Mouse (Mus musculus): ENCODE data around the gene Has3. TPM values are rescaled to one million over a fixed set of nuclear protein-coding genes. Genes with fewer than 3 reads are reported as not detected.
"Not testable (repeated sequence)": the region's sequence is repeated elsewhere in the genome, so short reads cannot be mapped to it uniquely, and the experiment has no call there.

Gene Has3
- polyA plus RNA-seq, 1 experiment from 2014 or later: 0.26 TPM

DNA sequence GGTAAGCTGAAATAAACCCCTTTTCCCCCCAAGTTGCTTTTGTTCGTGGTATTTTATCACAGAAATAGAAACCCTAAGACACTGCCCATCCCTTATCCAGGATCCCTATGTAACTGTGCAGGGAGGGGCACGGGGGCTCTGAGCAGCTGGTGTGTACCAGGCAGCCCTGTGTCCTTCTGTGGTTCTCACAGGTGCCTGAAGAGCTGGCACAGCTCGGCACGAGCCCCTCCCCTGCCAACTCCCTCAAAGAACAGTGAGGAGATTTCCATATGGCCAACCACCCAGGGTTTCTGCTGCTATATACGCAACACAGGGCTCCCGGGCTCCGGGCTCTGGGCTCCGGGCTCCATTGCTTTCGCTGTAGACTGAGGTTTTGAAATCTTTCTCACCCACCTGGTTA lies 4.7 kb upstream of the Has3 start:
- Histone ChIP-seq H3K27me3 (ENCODE audit: poor library complexity, severe bottlenecking) (peaks cover 35% of the 10 kb centered on the region), H3K4me1 (peaks cover 11% of the 10 kb centered on the region), H3K9me3 (no peaks in the 10 kb centered on the region), H3K27ac (no peak overlapping the region), H3K4me3 (no peak overlapping the region), H3K36me3 (replicated peaks) (no peaks in the 10 kb centered on the region)
- DNase-seq (ENCODE audit: extremely low spot score, low spot score): no peak
- 80% methylated on average over 9 of the region's 9 CpGs for WGBS

DNA sequence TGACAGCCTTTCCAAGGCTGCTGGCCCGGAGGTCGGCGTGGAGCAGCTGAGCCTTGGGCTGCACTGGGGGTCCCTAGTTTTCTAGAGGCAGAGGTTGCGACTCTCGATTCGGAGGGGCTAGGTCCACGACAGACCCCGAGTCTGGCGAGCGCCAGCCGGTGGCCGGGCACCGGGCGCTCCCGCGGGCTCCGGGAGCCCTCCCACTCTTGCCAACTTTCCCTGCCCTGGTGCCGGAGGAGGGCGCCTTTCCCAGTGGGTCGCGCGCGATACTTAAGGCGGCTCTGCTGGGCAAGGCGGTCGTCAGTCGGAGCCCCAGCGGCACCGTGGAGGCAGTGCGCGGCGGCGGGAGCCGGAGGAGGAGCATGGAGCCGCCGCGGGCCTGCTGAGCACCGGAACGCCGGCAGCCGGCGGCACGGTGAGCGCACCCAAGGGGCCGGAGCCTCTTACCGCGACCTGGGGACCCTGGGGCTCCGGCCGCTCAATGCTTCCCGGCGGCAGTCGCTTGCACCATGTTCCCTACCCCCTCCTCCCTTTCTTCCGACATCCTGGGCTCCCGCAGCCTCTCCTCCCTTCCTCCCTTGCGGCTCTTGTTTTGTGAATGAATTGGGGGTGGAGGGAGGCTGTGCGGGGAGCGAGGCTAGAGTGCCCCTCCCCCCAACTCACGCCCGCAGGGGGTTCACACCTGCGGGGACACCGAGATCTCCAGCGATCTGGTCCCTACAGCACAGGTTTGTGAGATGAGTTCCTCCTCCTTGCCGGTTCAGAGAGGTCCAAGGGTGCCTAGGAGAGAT lies 690 bp downstream of the Has3 start:
- peak; percentile 63 for DNase-seq (ENCODE audit: extremely low spot score, low spot score)
- Histone ChIP-seq H3K27me3 (ENCODE audit: poor library complexity, severe bottlenecking) (peaks cover 79% of the 10 kb centered on the region), H3K4me1 (peaks cover 41% of the 10 kb centered on the region), H3K27ac (peak overlapping the region; percentile 80), H3K4me3 (peak overlapping the region; percentile 73), H3K9me3 (no peaks in the 10 kb centered on the region), H3K36me3 (replicated peaks) (peaks cover 16% of the 10 kb centered on the region)
- 0% methylated on average over 63 of the region's 63 CpGs for WGBS

DNA sequence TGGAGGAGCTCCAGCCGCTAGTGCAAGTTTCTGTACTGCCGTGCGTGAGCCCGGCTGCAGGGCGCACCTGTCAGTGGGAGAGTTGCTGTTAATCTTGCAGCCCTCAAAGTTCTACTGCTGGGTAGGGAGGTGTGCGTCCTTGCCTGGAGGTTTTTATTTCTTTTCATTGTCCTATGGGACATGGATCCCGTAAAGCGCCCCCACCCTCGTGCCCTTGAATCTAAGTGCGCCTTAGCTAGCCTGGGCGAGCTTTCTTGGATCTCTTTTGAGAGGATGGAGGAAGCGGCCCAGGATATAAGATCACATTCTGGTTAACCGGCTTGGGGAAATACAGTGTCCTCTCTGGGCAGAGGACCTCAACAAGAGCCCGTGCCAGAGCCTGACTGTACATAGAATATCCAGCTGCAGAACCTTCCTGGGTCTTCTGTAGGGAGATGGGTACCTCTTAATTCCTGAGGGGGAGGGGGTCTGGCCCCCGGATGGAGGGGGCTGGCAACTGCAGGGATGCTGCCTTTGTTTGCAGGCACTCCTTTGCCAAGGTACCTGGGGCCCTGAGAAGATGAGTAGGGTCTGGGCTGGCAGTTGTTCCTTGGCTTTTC lies 1.4 kb downstream of the Has3 start:
- WGBS: under 1% methylated on average over 15 of the region's 15 CpGs
- H3K4me3 ChIP-seq: peak overlapping the region; percentile 73
- no peak for DNase-seq (ENCODE audit: extremely low spot score, low spot score)
- peaks cover 79% of the 10 kb centered on the region for H3K27me3 ChIP-seq (ENCODE audit: poor library complexity, severe bottlenecking)
- peaks cover 23% of the 10 kb centered on the region for H3K36me3 ChIP-seq (replicated peaks)
- H3K4me1 ChIP-seq: peaks cover 41% of the 10 kb centered on the region
- H3K9me3 ChIP-seq: no peaks in the 10 kb centered on the region
- H3K27ac ChIP-seq: peak overlapping the region; percentile 80

DNA sequence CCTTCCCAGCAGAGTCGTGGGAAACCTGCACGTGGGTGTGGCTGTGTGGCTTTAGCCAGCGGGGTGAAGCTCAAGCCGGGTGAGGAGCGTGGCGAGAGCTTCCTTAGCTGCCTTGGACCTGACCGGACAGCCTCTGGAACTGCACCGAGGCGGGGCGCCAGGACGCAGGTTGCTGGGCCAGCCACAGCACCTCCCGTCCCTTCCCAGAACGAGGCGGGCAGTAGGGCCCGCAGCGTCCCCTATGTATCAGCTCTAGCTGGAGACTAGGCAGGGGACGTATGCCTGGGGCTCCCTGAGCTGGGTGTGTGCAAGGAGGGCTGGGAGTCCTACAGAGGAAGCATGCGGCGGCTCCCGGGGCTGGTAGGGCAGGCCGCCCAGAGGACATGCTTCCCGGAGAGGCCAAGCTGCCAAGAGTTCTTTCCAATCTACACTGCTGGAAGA lies 1.9 kb downstream of the Has3 start:
- WGBS: under 1% methylated on average over 22 of the region's 22 CpGs
- peak overlapping the region; percentile 80 for H3K27ac ChIP-seq
- H3K36me3 ChIP-seq (replicated peaks): peaks cover 28% of the 10 kb centered on the region
- H3K27me3 ChIP-seq (ENCODE audit: poor library complexity, severe bottlenecking): peaks cover 74% of the 10 kb centered on the region
- no peaks in the 10 kb centered on the region for H3K9me3 ChIP-seq
- peak; percentile 67 for DNase-seq (ENCODE audit: extremely low spot score, low spot score)
- H3K4me1 ChIP-seq: peaks cover 41% of the 10 kb centered on the region
- peak overlapping the region; percentile 73 for H3K4me3 ChIP-seq

DNA sequence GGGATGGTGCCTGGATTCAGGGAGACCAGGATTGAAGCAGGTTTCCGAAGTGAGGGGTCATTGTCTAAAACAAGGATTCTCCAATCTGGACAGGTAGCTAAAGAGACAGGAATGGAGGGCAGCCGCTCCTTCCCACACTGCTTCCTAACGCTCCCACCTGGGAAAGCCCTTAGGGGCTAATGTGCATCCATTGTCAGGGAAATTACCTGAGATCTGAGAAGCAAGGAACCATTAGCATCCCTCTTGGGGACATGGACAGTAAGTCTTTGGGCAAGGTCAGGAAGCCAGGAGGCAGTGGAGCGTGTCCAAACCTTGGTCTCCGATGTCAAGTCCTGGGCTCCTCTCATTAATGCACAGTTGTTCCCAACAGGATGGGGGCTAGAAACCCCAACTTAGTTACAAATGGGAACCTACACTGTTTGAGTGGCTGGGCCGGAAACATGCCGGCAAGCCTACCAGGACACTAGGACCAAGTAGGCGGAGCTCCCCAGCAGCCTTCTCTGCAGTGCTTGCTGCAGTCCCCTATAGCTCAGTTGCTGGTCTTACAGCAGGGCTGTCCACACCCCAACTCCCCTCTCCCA lies 2.5 kb downstream of the Has3 start:
- no peak overlapping the region for H3K27ac ChIP-seq
- peaks cover 41% of the 10 kb centered on the region for H3K4me1 ChIP-seq
- no peaks in the 10 kb centered on the region for H3K9me3 ChIP-seq
- DNase-seq (ENCODE audit: extremely low spot score, low spot score): no peak
- peaks cover 69% of the 10 kb centered on the region for H3K27me3 ChIP-seq (ENCODE audit: poor library complexity, severe bottlenecking)
- H3K36me3 ChIP-seq (replicated peaks): peaks cover 34% of the 10 kb centered on the region
- peak overlapping the region; percentile 73 for H3K4me3 ChIP-seq
- 4% methylated on average over 8 of the region's 8 CpGs for WGBS

DNA sequence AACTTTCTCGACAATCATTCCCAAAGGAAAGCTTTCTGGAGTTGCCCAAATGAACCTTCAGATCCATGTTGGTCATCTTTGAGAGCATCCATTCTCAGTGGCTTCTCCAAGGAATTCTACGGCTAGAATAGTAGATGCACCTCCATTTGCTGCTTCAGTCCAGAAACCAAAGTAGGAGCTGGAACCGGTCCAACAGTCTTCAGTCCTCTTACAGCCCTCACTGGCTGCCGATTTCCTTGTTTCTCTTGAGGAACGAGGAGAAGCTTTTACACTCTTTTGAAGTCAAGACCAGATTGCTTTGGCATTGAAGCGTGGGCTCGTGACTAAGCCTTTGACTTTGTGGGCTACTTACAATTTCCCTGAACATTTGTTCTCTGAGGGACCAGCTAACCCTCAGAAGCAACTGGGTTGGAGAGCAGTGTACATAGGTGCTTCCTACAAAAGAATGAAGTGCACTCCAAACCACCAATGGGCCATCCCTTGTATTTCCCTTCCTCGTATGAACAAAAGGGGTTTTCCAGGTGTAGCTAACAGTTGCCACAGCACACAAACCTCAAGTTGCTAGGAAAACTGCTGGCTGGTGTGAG lies 10.2 kb downstream of the Has3 start:
- Histone ChIP-seq H3K27me3 (ENCODE audit: poor library complexity, severe bottlenecking) (no peaks in the 10 kb centered on the region), H3K27ac (no peak overlapping the region), H3K36me3 (replicated peaks) (peaks cover 98% of the 10 kb centered on the region), H3K4me3 (no peak overlapping the region), H3K4me1 (no peaks in the 10 kb centered on the region), H3K9me3 (no peaks in the 10 kb centered on the region)
- WGBS: 93% methylated on average over 8 of the region's 8 CpGs
- no peak for DNase-seq (ENCODE audit: extremely low spot score, low spot score)

DNA sequence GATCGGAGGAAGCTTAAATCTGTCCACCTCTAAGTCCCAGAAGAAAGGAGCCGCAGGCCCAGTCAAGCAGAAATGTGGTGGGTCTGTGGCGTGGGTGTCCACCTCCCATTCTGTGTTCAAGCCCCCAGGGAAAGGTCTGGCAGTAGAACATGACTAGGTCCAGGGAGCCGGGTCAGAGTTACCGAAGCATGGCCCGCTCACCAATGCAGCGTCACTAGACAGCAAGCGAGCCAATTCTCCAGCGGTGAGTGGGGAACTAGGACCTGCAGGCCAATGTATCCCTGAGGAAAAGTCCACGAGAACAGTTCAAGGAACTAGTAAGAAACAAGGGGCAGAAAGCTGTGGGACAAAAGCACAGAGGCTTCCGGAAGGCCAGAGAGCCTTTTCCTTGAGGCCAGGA lies 14.1 kb downstream of the Has3 start:
- peaks cover 89% of the 10 kb centered on the region for H3K36me3 ChIP-seq (replicated peaks)
- not testable (repeated sequence) for DNase-seq (ENCODE audit: extremely low spot score, low spot score); H3K27me3 ChIP-seq (ENCODE audit: poor library complexity, severe bottlenecking); H3K4me1 ChIP-seq; H3K27ac ChIP-seq; H3K4me3 ChIP-seq; H3K9me3 ChIP-seq
- 97% methylated on average over 11 of the region's 11 CpGs for WGBS

DNA sequence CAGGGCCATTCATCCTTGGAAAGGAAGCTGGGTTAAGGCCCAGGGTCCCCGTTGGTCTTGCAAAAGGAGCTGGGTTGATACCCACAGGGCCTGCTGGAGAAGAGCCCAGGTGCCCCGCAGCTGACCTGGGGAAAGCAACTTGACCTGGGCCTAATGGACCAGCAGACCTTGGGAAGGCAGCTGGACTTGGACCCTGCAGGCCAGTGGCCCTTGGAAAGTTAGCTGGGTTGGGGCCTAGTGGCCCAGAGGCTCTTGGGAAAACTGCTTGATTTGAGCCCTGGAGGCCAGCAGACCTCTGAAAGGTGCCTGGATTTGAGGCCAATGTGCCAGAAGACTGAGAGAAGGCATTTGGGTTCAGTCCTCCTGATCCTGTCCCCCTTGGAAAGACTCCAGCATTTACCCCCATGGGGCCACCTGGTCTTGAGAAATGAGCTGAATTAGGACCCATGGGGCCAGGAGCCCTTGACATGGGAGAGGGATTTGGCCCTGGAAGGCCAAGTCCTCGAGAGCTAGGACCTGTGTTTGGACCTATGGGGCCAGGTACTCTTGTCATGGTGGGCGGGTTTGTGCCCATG lies 14.9 kb downstream of the Has3 start:
- H3K27me3 ChIP-seq (ENCODE audit: poor library complexity, severe bottlenecking); DNase-seq (ENCODE audit: extremely low spot score, low spot score); H3K9me3 ChIP-seq; H3K4me3 ChIP-seq; H3K27ac ChIP-seq; H3K4me1 ChIP-seq: not testable (repeated sequence)
- peaks cover 89% of the 10 kb centered on the region for H3K36me3 ChIP-seq (replicated peaks)
- WGBS: 94% methylated on average over 4 of the region's 4 CpGs

DNA sequence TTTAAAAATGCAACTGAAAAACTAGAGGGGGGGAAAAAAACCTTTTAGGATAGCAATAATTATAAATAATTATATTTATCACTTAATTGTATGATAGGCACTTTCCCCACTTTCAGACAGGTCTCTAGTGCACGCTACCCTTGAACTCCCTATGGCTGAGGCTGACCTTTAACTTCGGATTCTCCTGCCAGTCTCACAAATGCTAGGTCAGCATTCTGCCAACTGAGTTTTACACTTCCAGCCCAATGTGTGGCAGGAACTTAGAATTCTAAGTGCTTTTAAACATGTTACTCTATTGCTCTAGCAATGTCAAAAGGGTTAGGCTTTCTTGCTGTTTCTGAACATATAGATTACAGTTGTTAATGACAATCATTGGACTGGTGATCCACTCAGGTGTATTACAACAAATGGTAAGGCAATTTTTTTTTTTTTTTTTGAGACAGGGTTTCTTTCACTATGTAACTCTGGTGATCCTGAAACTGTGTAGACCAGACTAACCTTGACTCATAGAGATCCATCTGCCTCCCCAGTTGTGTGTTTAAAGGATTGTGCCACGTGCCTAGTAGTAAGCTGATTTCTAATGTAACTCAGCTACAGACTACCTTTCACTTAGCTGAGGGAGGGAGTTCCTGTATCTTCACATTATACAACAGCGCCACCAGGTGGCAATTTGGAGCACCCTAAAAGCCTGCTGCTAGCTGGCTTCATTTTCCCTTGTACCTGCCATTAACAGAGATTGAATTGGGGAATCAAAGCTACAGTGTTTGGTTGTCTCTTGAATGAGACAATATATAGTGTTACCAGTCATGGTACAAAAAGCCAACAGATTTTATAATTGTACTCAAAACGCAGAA lies 17.5 kb downstream of the Has3 start:
- Histone ChIP-seq H3K9me3 (no peaks in the 10 kb centered on the region), H3K27ac (no peak overlapping the region), H3K27me3 (ENCODE audit: poor library complexity, severe bottlenecking) (no peaks in the 10 kb centered on the region), H3K4me3 (no peak overlapping the region), H3K36me3 (replicated peaks) (peaks cover 68% of the 10 kb centered on the region), H3K4me1 (peaks cover 23% of the 10 kb centered on the region)
- 56% methylated on average over 5 of the region's 5 CpGs for WGBS
- DNase-seq (ENCODE audit: extremely low spot score, low spot score): peak; percentile 59

DNA sequence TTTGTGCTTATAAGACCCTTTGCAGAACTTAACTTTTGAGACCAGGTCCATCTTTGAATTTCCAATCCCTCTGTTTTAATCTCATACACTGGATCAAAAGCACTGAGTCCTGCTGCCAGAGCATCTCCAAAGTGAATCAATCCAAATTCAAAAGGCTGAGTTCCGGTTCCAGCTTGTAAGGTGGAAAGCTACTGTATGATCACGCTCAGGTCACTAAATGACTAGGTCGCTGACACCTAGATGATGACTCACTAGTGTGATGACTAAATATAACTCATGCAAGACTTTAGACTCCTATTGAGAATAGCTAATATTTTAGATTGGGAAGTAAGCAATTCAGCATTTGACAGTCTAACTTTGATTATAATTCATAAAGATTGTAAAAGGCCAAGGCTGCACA lies 18.8 kb downstream of the Has3 start:
- Histone ChIP-seq H3K36me3 (replicated peaks) (peaks cover 56% of the 10 kb centered on the region), H3K9me3 (no peaks in the 10 kb centered on the region), H3K27me3 (ENCODE audit: poor library complexity, severe bottlenecking) (no peaks in the 10 kb centered on the region), H3K4me3 (no peak overlapping the region), H3K27ac (no peak overlapping the region), H3K4me1 (peaks cover 23% of the 10 kb centered on the region)
- WGBS: 94% methylated on average over 3 of the region's 3 CpGs
- no peak for DNase-seq (ENCODE audit: extremely low spot score, low spot score)

DNA sequence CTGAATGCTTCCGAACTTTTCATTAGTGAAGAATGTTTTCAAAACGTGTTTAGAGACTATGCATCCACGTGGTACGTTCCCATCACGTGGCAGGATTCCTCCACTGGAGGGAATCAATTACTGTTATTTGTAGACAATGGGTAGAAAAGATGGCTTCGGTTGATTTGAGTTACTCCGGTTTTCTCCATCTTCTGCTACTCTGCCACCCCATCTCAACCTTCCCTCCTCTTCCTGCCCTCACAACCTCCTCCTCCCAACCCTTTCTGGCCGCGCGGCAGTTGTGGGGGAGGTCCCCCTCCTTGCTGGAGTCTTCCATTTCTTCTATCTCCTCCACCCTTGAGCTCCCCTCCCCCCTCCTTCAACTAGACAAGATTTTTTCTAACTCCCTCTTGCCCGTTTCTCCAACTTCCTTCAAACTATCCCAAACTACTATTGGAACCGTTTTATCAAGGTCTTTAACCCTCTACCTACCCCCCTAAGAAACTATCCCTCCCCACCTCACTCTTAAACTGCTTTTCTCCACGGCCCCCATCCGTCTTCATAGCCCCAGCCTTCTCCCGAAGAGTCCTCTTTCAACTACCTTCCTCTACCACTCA lies 22.3 kb downstream of the Has3 start:
- WGBS: 1% methylated on average over 15 of the region's 15 CpGs
- peak; percentile 53 for DNase-seq (ENCODE audit: extremely low spot score, low spot score)

More for the DNA sequence above, 22.3 kb downstream of the Has3 start:
- peaks cover 49% of the 10 kb centered on the region for H3K36me3 ChIP-seq (replicated peaks)
- peaks cover 40% of the 10 kb centered on the region for H3K4me1 ChIP-seq
- no peaks in the 10 kb centered on the region for H3K9me3 ChIP-seq
- peak overlapping the region; percentile 98 for H3K4me3 ChIP-seq
- no peaks in the 10 kb centered on the region for H3K27me3 ChIP-seq (ENCODE audit: poor library complexity, severe bottlenecking)
- peak overlapping the region; percentile 100 for H3K27ac ChIP-seq
